Mouse (Mus musculus): ENCODE measurements around the gene Prg4.

DNA sequence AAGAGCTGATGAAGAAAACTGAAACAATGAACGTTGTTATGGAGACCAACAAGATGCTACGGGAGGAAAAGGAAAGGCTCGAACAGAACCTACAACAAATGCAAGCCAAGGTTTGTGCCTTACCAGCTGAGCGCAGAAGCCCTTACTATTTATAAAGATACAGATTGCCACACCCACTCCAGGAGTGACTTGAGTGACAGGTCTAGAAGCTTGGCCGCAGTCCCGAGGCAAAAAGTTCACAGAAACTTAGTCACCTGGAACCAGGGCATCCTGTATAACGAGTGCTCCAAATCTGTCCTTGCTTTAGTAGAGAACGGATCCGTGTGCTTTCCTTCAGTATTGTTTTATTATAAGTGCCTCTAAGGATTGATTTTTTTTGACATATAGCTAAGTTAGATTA is 40.3 kb downstream of the Prg4 start:
- TF ChIP-seq CTCF (IDR thresholded peaks at IDR 0.05; ENCODE audit: extremely low read depth, insufficient read depth, insufficient read length, insufficient replicate concordance) (no peak), POLR2A (IDR thresholded peaks at IDR 0.05; ENCODE audit: low read depth, low read length) (no peak)
